Mouse (Mus musculus): ENCODE results near the gene Rhag. TPM values are rescaled to one million over a fixed set of nuclear protein-coding genes. Genes with fewer than 3 reads are reported as not detected.
A peak's percentile ranks its signal among the peaks of the same experiment; 100 is the strongest.

Rhag gene
- total RNA-seq, 2 experiments from 2014 or later: not detected

- no peak for DNase-seq (ENCODE audit: low spot score in 2 of 2)
Observed at GRCm38 (mm10) chr17:40874701-40875100, 63.8 kb downstream of the Rhag start.

GRCm38 (mm10) chr17:40875568-40875967 lies 64.6 kb downstream of the Rhag start:
- DNase-seq (ENCODE audit: low spot score in 2 of 2): no peak

- no peak for DNase-seq (ENCODE audit: low spot score in 2 of 2)
Observed at GRCm38 (mm10) chr17:40877741-40878140, 66.8 kb downstream of the Rhag start.

DNA sequence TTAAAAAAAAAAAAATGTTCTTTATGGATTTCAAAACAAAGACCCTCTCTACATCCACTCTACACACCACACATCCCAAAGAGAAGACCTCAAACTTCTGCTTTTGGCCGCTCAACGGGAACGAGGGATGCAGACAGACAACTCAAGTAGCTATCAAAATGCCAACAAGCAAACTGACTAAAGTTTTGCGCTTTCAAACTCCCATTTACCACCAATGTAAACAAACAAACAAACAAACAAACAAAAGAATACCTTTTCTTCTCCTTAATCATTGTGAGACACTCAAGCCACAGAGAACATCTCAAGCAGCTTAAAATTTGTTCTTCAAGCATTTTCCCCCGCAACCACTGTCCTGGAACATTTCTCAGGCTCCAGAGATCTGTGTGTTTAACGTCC lies 68.6 kb downstream of the Rhag start:
- no peak for DNase-seq (ENCODE audit: low spot score in 2 of 2)

DNA sequence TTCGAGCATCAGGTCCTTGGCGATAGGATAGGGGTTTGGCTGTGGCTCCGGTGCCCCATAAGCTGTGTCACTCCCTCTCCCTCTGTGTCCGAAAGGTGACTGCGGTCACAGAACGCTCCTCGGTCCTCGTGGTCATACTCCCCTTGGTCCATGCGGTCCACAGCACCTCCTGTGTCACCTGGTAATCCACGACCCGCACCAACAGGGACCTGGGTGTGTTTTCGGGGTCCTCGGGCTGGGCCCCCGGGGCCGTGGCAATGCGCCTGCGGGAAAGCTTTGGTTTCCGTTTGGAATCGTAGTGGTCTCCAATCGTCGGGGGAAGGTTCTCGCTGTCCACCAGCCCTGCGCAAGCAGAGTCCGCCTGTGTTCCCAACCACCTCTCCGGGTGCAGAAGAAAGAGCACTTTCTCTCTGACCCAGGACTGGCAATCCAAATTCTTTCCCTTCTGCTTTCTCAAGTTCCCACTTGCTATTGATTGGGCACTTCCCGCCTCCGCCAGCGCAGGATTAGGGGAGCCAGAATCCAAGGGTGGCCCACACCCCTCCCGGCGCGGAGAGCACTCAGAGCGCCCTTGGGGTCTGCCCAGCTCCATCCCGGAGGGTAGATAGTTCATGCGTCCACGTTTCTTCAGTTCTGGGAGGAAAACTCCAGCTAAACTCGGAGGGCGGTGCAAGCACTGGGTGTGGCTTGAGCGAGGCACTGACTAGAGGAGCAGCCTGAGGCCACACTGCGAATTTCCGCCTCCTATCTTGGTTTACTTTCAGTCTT lies 69.2 kb downstream of the Rhag start, which contains the start of gene 9130008F23Rik:
Gene 9130008F23Rik, minus strand, starts transcription at position 636 of the 768 bp plus-strand sequence.
- DNase-seq (ENCODE audit: low spot score in 2 of 2): peak; percentile 19 to 24

GRCm38 (mm10) chr17:40882172-40882571 lies 71.2 kb downstream of the Rhag start:
- no peak for DNase-seq (ENCODE audit: low spot score in 2 of 2)

- DNase-seq (ENCODE audit: low spot score in 2 of 2): no peak
Observed at GRCm38 (mm10) chr17:40885155-40885554, 74.2 kb downstream of the Rhag start.

GRCm38 (mm10) chr17:40887849-40888536 lies 77.1 kb downstream of the Rhag start:
- DNase-seq (ENCODE audit: low spot score in 2 of 2): no peak

Other genes starting within 250 kb of the Rhag start
- gene Esp6, start 249.6 kb upstream of the Rhag start, total RNA-seq (2021): not detected
- gene Esp4, start 212.5 kb upstream of the Rhag start, total RNA-seq (2021): not detected
- not detected for gene Esp3, start 179.1 kb upstream of the Rhag start, total RNA-seq (2021)
- gene Esp1, start 84.0 kb upstream of the Rhag start, total RNA-seq (2021): not detected
- not detected for gene Crisp2, start 4.1 kb upstream of the Rhag start, total RNA-seq (2021)
- under 1 TPM; 0.53 to 0.69 TPM for gene 9130008F23Rik, start 69.4 kb downstream of the Rhag start, total RNA-seq (2021)
- not detected for gene Glyatl3, start 103.2 kb downstream of the Rhag start, total RNA-seq (2021)
- 10 to 100 TPM; 33.7 to 34.4 TPM for gene Mut, start 123.6 kb downstream of the Rhag start, total RNA-seq (2021)
- 1 to 10 TPM; 5.1 to 6.3 TPM for gene Cenpq, start 123.9 kb downstream of the Rhag start, total RNA-seq (2021)

Data from layer of hippocampus, postnatal 10 days (tissue).